Mouse (Mus musculus): ENCODE data around the gene Bola1.
"Not testable (repeated sequence)": the region's sequence is repeated elsewhere in the genome, so short reads cannot be mapped to it uniquely, and the experiment has no call there.

Bola1 gene

GRCm38 (mm10) chr3:96221640-96222038 lies 2.1 kb upstream of the Bola1 start:
- DNase-seq = peak in 1 of 2 experiments; percentile 38

GRCm38 (mm10) chr3:96220765-96221639 lies 1.5 kb upstream of the Bola1 start, which contains the start of the genes Hist2h2ac and Hist2h2be:
Gene Hist2h2ac, minus strand, starts transcription at chr3:96220880.
Gene Hist2h2be, plus strand, starts transcription at chr3:96221119.
- peak; percentile 75 to 89 for DNase-seq

GRCm38 (mm10) chr3:96220131-96220764 lies 739 bp upstream of the Bola1 start:
- DNase-seq = not testable (repeated sequence)

- DNase-seq = peak; percentile 21 to 52
Observed at GRCm38 (mm10) chr3:96219191-96219641, 293 bp downstream of the Bola1 start.

- no peak for DNase-seq
Observed at GRCm38 (mm10) chr3:96209242-96209641, 10.3 kb downstream of the Bola1 start.

- DNase-seq = no peak
Observed at GRCm38 (mm10) chr3:96207819-96208218, 11.7 kb downstream of the Bola1 start.

- no peak for DNase-seq
Observed at GRCm38 (mm10) chr3:96199731-96200130, 19.8 kb downstream of the Bola1 start.

- DNase-seq = not testable (repeated sequence)
Observed at GRCm38 (mm10) chr3:96198601-96199251, 20.8 kb downstream of the Bola1 start.

GRCm38 (mm10) chr3:96198181-96198580 lies 21.3 kb downstream of the Bola1 start:
- no peak for DNase-seq

GRCm38 (mm10) chr3:96197129-96197749 lies 22.3 kb downstream of the Bola1 start:
- DNase-seq = peak; percentile 89 to 90

- DNase-seq = no peak
Observed at GRCm38 (mm10) chr3:96196437-96197128, 22.9 kb downstream of the Bola1 start.

- no peak for DNase-seq
Observed at GRCm38 (mm10) chr3:96195616-96196313, 23.7 kb downstream of the Bola1 start.

GRCm38 (mm10) chr3:96194966-96195365 lies 24.5 kb downstream of the Bola1 start:
- DNase-seq = no peak

- no peak for DNase-seq
Observed at GRCm38 (mm10) chr3:96192977-96193376, 26.5 kb downstream of the Bola1 start.

- DNase-seq = peak; percentile 26 to 37
Observed at GRCm38 (mm10) chr3:96182382-96182776, 37.1 kb downstream of the Bola1 start.

GRCm38 (mm10) chr3:96181510-96182381 lies 37.8 kb downstream of the Bola1 start:
- peak; percentile 49 to 50 for DNase-seq

- DNase-seq = peak; percentile 79 to 87
Observed at GRCm38 (mm10) chr3:96180727-96181477, 38.6 kb downstream of the Bola1 start, which contains the start of gene Sv2a. Gene Sv2a, plus strand, starts transcription at chr3:96181151.

GRCm38 (mm10) chr3:96179531-96179930 lies 40.0 kb downstream of the Bola1 start:
- peak; percentile 55 to 56 for DNase-seq

GRCm38 (mm10) chr3:96178902-96179301 lies 40.6 kb downstream of the Bola1 start:
- DNase-seq = no peak

- DNase-seq = no peak
Observed at GRCm38 (mm10) chr3:96178427-96178826, 41.1 kb downstream of the Bola1 start.
